Comparison of ENCODE assay signal across 8 mouse cellular contexts in the genomic region with DNA sequence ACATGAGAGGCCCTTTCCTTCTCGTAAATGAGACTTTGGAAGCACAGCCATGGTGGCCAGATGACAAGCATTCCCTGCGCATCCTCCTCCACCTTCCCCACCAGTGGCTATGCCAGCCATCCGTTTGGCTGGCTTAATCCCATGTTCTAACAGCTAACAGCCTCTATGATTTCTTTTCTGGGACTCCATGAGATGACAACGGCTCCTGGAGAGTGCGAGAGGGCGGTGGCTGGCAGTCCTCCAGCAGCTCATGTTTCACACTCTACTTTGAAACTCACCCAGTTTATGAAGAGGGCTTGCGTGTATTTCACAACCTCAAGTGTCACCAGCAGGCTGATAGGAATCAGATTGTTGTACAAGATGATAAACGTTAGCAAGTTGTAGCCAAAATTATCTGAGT.
DNase-seq lines count a peak whose midpoint lies in the region; ATAC-seq lines count a peak whose summit lies in the region.

No protein-coding gene starts in this region.

- ATAC-seq in megakaryocyte, adult 5-6 weeks (ENCODE audit: poor library complexity, severe bottlenecking), result 0 out of 2 replicates have a peak, but pooled peaks have one; percentile 24

- intact Hi-C loops in gastrocnemius, postnatal 14 days (cut with DNase I; ENCODE audit: low total_unique reads), result no loop called here

- peak; percentile 12 to 23 for DNase-seq in urinary bladder, adult 18-20 months (ENCODE audit: low spot score in 2 of 2)
- DNase-seq in urinary bladder, postnatal 10 days (ENCODE audit: low spot score), result no peak
- peak; percentile 59 for DNase-seq in gastrocnemius, postnatal 14 days
- peak; percentile 38 to 56 for DNase-seq in layer of hippocampus, postnatal 10 days (ENCODE audit: low spot score in 2 of 2)
- DNase-seq in thymus, postnatal 25 days, result no peak
- DNase-seq in natural killer cell, adult 2 months (ENCODE audit: low spot score in 2 of 2), result no peak
- no peak for DNase-seq in spleen, postnatal 10 days (ENCODE audit: low spot score in 2 of 2)

Comparison
In these comparisons a context has a peak if more than half of its experiments do, and no peak if none do; other contexts are left out.
1. DNase-seq: peak in urinary bladder, adult 18-20 months (2 of 2), gastrocnemius, postnatal 14 days (single experiment) and layer of hippocampus, postnatal 10 days (2 of 2); none in urinary bladder, postnatal 10 days (single experiment), thymus, postnatal 25 days (single experiment), natural killer cell, adult 2 months (0 of 2) and spleen, postnatal 10 days (0 of 2).